Mouse (Mus musculus) brain, embryonic 14.5 days (tissue): Measurements from ENCODE around the gene Babam1.

Experiments used
- CTCF ChIP-seq: fragments of 200-500 bp; IDR thresholded peaks from 2 replicates; pipeline ENCODE4 v1.5.1; 2012; ENCODE audit warnings: inconsistent platforms, mild to moderate bottlenecking, moderate library complexity, borderline replicate concordance; ENCODE audit not compliant: insufficient read depth, insufficient read length; ENCODE audit errors: extremely low read depth
- POLR2A ChIP-seq: fragments of 200-500 bp; IDR thresholded peaks from 2 replicates; pipeline ENCODE4 v1.6.1; 2012; ENCODE audit warnings: mild to moderate bottlenecking, inconsistent platforms, borderline replicate concordance; ENCODE audit not compliant: poor library complexity, insufficient read depth, insufficient read length, severe bottlenecking; ENCODE audit errors: extremely low read depth

- no peak for TF ChIP-seq CTCF
- no peak for TF ChIP-seq POLR2A
Observed at GRCm38 (mm10) chr8:71374616-71375206, 21.9 kb upstream of the Babam1 start.
